Mouse (Mus musculus): ENCODE results near the gene Gm3512.
"Not testable (repeated sequence)": the region's sequence is repeated elsewhere in the genome, so short reads cannot be mapped to it uniquely, and the experiment has no call there.

Gene Gm3512

DNA sequence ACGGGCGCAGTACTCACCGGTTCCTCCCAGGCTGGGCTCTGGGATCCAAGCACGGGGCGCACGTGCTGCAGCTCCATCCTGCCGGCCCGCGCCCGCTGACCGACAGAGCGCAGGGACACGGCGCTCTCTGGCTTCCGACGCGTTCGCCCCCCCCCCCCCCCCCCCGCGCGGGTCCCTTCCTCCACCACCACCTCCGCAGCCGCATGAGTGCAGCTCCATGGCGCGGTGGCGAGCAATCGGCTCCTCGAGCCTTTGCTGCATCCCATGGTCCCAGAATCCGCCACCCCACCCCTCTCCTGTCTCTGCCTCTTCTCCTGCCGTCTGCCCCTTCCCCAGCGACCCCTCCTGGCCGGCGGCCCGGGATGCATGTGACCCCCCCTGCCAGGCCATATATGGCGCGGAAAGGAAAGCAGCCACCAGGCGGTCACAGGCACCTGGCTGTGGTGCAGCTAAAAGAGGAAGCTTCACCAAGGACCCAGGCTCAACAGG is at the start of gene Gm3512:
Gene Gm3512 (minus strand): TSS at position 51 of the 489 bp plus-strand sequence.
- peak; percentile 1 for DNase-seq

DNA sequence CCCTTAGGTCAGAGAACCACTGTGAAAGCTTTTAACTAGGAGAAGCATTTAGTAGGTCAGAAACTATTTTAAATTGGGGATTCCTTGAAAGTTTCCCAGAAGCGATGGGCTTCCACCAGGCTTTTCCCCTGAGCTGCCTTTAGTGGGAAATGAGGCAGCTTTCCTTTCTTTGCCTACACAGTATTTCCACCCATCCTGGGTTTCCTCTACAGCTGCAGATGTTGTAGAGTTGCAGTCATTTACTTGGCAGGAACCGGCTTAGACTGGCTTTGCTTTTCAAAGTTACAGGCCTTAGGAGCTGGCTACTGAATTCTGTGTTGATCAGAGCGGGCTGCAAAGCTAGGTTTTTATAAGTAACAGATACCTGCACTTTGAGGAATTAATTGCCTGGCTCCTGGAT is 25.7 kb upstream of the Gm3512 start:
- peak; percentile 2 for DNase-seq

DNA sequence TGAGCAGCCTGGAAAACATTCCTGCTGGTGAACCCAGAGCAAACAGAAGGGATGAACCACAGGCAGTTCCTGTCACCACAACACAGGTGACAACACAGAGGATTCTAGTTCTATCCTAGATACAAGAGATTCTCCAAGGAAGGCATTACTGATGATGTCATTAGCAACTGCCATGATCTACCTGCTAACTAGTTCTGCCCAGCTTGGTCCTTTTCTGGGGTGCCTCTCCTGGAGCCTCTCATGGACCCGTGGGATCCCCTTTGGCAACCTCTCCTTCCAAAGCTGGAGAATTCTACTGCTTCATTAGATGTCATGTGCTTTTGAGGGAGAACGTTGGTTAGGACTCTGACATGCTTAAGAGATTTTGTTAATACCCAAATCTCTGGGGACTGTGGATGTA is 20.1 kb upstream of the Gm3512 start, which contains the start of gene Gm16434:
Gene Gm16434 (minus strand): TSS at position 101 of the 400 bp plus-strand sequence.
- DNase-seq, result not testable (repeated sequence)

- DNase-seq, result not testable (repeated sequence)
These were observed 49.0 kb downstream of the Gm3512 start, which contains the start of gene Gm6676 for GRCm38 (mm10) chr14:7125312-7125711. Gene Gm6676 (minus strand): TSS chr14:7125412.

GRCm38 (mm10) chr14:7105124-7105802 is 69.1 kb downstream of the Gm3512 start:
- not testable (repeated sequence) for DNase-seq

All from kidney, adult 18-20 months (tissue).